Mouse (Mus musculus) c-Kit-positive CD71-positive TER-119-negative erythroid progenitor cells, embryonic 14.5 days (primary cell): ENCODE measurements at regions not wholly inside any gene's neighbourhood (a gene's known extent, or its start where the extent isn't known, plus 50 kb on each side); places are given as distances from the start of the nearest gene placed in this dataset.
"Not testable (repeated sequence)": the region's sequence is repeated elsewhere in the genome, so short reads cannot be mapped to it uniquely, and the experiment has no call there.

Source experiments
- DNase-seq: peaks from one replicate; pipeline ENCODE4 v3.0.0-alpha.2; 2013; ENCODE audit warnings: low read depth

DNA sequence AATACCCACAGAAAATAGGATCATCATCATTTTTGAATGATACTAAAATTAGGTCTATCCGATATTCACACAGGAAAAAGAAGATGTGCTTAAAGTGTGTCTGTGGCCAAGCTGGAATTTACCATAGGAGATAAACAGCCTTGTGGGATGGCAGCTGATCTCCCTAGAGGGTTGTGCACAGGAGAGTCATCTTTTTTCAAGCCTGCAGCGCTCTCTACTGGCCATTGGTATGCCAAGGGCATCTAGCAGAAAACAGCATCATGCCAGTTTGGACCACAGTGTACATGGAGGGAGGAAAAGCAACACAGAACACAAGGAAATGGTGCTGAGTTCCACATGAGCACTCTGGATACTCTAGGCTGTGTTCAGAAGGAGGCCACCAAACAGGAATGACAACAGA, 74.1 kb upstream of the Diaph3 start:
- DNase-seq, result peak; percentile 27

DNA sequence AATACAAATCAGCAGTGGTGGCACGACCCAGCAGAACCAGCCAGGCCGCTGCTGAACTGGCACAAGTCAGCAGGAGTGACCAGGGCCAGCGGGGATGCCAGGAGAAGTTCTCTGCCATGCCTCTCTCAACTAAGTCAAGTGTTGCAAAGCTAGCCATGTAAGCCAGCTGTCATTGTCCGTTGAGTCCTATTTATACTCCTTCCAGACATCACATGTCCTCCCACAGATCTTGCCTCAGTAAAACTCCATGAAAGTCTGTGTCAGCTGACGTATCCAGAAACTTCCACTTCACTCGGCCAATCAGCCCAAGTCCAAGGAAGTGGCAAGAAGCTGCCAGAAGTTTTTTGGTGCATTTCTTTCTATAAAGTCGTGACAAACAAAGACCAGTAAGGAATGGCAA, 76.0 kb upstream of the Diaph3 start:
- DNase-seq, result no peak

DNA sequence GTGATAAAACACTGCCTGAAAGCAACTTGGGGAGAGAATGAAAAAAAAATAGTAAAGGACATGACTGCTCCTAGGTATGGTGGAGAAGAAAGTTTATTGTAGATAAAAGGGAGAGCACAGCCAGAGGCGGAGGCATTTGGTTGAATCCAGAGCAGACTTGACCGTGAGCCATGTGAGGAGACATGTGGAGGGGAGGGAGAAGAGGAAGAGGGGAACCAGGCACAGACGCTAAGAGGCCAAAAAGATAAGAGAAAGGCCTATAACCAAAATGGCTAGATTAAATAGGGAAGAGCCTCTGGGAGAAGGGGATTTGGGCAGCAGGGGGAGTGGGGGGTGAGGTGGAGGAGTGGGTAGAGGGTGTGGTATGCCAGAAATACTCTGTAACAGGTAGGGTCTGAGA, 78.9 kb upstream of the Diaph3 start:
- no peak for DNase-seq

DNA sequence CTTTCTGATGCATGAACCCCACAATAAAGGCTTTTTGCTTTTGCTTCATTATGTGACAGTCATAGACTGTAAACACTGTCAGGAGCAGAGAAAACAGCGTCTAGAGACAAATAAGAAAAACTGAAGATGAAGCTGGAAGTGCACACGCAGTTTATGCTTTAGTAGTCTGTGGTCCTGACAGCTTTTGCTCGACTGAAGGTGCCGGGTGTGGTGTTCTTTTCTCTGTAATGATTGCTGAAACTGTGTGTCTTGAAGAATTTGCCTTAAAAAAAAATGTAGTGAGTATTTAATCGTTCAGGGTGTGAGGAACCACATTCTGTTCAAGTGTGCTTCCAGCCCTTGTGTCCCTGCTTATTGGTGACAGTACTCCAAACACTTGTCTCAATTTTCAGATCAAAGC, 83.8 kb upstream of the Diaph3 start:
- DNase-seq, result no peak

DNA sequence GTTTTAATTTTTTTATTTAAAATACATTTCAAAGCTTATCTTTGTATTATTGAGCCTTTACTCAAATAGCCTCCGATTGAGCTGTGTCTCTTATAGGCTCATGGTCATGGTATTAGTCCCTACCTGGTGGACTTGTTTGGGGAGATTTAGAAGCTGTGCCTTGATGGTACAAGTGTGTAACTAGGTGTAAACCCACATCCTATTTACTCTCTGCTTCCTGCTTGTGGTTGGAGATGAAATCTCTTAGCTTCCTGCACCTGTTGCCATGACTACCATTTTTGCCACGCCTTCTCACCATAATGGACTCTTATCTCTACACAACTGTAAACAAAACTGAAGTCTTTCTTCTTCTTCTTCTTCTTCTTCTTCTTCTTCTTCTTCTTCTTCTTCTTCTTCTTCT, 108.2 kb upstream of the Diaph3 start:
- no peak for DNase-seq

DNA sequence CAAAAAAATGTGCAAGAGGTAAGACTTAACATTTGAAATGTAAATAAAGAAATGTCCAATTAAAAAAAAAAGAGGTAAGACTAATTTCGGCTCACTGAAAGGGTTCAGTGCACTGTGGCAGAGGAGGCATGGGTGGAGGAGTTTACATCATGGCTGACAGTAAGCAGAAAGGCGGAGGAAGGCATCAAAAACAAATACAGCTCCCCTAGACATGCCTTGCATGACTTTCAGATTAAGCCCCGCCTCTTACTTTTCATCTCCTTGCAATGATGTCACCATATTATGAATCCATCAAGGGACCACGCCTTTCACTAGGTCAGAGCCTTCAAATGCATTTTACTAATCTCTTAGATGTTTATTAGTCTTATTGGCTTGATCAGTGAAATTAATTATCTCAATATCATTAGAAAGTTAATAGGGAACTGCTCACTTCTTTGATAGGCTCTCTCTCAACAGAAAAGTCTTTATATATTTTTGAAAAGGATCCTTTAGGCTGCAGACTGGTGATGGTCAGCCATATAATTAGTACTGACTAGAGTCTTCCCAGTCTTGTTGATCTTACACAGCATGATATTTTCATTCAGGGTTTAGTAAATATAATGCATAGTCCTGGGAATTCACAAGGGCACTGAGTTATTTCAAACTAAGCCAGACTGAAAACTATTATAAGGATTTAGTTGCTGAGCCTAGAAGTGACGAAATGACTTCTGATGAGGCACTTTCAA, 114.6 kb upstream of the Diaph3 start:
- no peak for DNase-seq

DNA sequence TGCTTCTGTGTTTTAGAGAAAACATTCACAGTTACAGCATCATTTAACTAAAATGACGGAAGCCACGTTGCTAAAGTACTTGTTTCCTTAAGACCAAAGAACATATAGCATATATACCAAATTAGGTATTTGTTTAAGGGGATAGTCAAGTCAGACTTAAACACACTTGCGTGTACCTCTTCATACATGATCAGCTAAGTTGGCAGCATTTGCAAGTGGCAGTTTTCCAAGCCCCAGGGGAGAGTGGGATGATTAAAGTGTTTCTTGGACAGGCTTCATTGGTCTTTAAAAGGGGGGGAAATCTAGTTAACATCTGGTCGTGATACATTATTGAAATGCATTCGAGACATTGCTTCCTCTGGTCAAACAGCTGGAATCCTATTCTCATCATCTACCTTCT, 120.7 kb upstream of the Diaph3 start:
- DNase-seq, result no peak

DNA sequence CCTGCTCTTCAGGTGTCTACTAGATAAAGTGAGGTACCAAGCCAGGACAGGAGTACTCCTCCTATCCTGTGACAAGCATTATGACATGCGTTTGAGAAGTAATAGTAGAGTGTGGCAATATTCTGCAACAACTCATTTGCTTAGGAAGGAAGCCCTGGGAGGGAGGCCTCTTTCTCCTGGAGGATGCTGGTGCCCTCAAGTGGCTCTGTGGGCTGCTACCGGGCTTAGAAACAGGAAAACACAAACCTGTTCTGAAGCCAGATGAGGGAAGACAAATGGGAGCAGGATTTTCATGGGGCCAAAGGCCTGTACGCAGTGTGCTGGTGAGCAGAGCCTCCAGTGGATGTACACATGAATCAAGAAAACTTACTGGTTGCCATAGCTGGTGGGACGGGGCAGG, 123.8 kb upstream of the Diaph3 start:
- no peak for DNase-seq

DNA sequence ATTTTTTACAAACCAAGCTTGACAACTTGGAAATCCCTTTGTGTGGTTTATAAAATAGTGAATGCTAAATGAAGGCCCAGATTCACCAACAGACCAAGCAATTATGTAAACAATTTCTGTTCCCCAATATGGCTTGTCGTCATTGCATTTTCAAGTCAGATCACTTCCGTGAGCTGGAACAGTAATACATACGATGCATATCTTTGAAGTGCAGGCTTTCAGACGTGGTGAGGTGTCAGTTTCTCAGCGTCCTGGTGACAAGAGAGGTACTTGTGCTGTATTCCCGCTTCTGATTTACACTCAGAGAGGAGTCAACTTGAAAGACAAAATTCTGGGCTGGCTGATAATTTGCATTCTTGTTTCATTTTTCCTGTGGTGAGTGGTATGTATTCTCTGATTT, 125.3 kb upstream of the Diaph3 start:
- DNase-seq, result no peak

DNA sequence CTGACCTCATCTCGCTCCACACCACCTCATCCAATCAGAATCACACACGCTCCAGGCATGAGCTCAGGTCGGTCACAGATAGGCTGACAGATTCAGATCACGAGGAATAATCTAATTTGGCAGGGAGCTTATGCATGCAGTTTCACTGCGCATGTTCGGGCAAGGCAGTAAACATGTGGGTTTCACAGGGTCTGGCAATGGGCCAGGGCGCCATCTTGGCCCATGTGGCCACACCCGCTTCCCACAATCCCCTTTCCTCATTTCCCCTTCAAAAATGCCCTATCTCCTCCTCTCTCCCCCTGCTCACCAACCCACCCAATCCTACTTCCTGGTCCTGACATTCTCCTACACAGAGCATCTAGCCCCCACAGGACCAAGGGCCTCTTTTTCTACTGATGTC, 127.2 kb upstream of the Tdrd3 start:
- DNase-seq, result not testable (repeated sequence)

DNA sequence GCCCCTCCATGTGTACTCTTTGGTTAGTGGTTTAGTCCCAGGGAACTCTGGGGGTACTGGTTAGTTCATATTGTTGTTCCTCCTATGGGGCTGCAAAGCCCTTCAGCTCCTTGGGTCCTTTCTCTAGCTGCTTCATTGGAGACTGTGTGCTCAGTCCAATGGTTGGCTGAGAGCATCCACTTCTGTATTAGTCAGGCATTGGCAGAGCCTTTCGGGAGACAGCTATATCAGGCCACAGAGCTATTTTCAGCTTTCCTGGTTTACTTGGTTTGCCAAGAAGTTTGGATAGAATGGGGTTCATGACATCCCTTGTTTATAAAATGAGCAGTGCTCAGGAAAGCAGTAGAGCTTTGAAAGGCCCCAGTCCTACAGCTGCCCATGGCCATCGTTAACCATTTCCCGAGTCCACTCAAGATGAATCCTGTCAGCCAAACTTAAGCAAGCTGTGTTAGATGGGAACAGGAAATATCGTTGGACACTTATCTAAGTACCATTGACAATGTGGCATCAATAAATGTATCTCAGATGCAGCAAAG, 126.7 kb upstream of the Tdrd3 start:
- no peak for DNase-seq

DNA sequence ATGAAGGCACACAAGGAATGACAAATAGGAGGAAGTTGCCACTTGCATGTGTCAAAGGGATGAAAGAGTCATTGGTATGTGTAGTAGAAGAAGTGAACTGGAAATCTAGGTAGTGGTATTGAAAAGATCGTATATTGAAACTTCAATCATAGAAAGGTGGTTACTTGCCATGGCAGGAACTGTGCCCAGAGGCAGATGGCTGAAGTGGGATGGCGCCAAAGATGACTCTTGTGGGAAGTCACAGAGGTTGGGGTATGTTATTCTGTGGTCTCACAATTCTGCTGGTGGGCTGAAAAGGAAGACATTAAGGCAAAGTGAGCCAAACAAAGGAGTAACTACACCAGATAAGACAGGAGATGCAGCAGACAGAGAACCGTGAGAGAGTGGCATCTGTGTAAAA, 121.2 kb upstream of the Tdrd3 start:
- no peak for DNase-seq

DNA sequence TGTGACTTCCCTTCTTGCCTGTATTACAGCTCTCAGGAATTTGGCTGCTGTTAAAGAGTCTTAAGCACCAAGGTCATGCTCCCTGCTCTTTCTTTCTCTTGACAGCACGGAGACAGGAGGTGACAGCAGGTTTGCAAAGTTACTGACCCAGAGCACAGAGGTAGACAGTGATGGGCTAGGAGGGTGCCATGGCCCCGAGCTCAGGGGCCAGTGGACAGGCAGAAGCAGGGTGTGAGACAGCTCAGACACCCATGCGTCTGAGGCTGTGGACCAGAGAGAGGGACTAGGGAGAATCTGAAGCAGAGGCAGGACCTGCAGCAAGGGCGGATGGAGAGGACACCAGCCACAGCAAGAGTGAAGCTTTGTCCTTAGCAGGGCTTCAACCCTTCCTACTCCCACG, 119.3 kb upstream of the Tdrd3 start:
- no peak for DNase-seq

DNA sequence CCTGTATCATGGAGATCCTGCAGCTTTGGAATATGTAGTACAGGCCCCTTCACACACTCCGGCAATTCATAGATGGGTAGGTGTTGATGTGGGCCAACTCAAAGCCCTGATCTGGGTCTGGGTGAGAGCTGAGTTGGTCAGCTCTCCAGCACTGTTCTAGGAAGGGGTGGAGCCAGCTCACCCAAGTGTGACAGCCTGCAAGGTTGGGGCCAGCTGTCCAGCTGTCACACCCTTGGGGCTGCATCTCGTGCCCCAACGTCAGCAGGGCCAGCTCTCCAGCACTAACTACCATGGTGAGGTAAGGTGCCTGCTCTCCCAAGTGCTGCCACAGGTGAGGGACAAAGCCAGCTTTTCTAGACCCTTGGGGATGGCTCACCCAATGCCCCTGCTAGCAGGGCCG, 115.6 kb upstream of the Tdrd3 start:
- DNase-seq, result no peak

DNA sequence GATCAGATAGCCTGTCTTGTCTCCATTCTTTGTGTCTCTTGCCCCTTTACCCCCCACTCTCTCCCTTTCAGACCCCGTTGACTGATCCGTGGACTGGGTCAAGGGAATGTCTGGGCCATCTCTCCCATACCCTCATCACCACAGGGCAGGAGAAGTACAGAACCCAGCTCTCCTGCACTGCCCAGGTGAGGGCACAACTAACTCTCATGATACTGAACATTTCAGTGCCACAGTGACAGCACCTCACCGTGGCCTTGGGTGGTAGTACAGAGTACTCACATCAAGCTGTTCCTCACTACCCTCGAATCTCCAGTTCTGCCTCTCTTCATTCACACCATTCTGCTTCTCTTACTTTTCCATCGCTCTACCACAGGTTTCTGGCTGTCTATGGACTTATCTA, 114.9 kb upstream of the Tdrd3 start:
- DNase-seq, result no peak

DNA sequence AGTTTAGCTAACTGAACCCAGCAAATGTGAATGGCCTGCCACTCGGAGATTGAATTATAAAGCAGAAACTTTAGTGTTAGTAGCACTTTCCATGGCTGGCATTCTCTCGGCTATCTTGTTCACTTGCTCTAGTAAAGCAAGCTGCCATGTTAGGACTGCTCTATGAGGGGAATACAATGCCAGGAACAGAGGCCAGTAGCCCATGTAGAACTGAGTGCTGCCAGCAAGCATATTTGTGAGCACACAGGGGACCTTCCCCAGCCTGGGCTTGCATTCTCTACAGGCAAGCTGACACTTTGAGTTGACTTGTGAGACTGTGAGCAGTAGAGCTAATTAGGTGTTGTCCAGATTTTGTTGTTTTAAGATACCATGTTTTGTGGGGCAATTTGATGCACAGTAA, 111.0 kb upstream of the Tdrd3 start:
- DNase-seq, result no peak

DNA sequence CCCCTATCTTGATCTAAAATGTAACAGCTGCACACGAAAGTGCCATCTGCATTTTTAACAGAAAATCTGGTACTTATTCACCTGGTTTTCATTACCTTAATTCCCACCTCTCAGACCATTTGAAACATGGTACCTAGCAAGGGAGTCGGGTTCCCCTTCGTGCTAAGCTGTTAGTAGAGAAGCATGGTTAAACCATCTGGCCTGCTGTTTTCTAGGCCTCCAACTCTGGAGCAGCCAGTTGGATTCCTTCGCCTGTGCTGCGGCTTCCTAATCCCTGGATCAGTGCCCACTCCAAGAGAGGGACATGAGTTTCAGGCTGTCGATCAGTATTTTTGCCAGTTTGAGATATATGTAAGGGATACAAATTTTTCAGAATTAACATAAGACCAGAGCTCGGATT, 110.4 kb upstream of the Tdrd3 start:
- no peak for DNase-seq

DNA sequence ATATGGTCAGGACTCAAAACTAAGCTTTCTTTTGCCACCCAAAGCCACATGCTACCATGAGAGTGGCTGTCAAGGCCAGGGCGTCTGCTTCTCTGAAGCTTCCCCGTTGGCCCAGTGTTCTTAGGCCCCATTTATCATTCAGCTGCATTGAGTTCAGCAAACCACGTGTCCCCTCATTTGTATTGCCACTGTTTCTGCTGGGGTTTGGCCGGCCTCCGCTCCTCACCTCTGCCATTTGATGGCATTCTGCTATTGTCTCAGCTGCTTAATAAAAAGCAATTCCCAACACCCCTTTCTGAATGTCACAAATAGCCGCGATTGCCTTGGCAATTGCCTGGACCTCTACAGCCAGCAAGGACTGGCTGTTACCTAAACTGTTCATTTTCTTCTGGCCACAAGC, 108.4 kb upstream of the Tdrd3 start:
- DNase-seq, result no peak

DNA sequence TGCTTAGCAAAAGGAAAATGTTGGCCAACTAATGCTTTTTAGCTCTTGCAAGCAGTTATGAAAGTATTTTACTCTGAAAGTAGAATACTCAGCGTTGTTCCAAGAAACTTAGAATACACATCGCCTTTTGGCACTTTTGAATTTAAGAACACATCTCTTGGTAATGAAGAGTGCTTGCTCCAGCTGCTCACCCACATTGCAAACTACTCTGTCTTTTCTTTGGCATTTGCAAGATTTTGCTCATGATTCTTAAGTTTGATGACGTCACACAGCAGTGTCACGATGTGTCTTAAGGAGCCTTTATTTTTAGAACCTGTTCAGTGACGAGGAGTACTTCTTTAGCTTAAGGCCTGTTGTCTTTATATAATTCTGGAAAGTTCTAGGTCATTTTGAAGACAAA, 104.1 kb upstream of the Tdrd3 start:
- no peak for DNase-seq

DNA sequence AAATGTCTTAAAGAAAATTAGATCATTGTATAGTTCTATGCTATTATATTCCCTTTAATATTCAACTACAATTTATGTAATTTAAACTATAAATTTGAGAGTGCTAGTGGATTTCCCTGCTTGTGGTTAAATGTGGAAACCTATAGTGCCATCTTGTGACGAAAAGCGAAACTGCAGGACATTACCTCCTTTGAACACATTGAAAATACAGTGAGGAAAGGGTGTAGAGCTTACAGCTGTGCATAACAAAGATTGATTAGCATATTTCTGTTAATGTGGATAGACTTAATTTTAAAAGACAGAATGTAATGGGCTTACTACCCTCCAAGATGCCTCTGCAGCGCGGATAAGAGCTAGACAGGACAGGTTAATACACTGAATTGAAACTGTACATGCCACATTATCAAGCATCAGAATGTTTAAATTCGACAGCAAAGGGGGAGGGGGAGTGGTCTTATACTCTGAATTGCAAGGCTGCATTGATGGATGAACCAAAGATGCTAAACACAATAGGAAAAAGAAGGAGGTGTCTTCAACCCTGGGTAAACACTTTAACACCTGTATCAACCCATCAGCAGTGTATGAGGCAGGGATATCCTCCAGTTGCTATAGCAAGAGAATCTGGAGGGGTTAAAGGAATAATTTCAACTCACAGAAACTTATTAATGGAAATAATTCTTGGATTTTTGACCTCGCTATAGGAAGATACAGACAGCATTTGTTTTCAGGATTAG, 101.3 kb upstream of the Tdrd3 start:
- peak; percentile 37 for DNase-seq

DNA sequence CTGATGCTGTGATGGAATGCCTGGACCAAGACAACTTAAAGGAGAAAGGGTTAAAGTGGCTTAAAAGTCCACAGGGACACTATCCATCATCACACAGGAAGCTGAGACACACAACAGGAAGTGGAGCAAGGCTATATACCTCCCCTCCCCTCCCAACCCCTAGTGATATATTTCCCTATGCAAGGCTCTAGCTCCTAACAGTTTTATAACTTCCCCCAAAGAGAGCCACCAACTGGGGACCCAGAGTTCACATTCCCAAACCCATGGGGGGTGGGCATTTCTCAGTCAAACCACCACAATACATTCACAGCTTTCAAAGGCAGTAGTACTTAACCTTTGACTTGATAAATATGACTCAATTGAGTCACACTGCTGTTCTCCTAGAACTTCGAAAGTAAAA, 88.6 kb upstream of the Tdrd3 start:
- no peak for DNase-seq

DNA sequence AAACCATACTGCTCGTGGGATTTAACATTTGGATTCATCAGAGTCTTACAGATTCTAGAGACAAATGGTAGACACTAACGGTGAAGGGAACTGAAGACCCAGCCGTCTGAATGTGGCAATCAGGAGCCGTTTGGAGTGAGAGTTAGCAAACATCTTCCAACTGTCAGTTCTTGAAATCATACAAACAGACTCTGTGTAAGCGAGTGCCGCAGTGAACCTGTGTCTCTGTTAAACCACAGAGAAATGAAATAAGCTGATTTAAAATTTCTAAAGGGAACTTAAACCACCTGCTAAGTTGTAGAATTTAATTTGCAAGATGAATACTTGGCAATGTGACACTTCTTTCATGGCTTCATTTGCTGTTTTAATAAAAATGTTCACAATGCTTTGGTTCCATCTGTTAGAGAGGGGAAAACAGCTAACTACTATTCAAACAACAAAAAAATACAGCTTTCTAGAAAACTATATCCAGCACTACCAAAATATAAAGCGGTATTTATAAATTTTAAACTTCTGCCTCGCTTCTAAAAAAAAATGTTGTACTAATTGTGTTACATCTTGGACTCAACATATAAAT, 78.4 kb upstream of the Tdrd3 start:
- no peak for DNase-seq

DNA sequence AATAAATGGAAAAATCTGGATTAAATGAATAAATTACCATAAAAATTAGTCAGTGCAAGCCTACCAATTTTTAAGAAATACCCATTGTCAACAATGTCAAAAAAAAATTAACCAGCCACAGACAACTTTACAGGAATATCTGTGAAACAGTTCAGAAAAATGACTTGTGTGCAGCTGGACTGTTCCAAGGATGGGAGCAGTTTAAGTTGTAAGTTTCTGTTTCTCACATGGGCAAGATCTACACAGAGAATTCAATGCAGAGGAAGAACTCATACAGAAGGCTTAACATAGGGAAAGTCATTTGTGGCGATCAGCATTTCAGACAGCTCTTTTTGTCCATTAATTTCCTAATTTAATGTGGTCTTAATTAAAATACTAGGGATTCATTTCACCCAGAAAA, 71.9 kb upstream of the Tdrd3 start:
- no peak for DNase-seq
